Mouse (Mus musculus) CH12.LX (cell line): ENCODE results near the gene Btg1.

Experiments
- CHD2 ChIP-seq: IDR thresholded peaks from 2 replicates; pipeline ENCODE4 v1.6.1; 2011; ENCODE audit warnings: low read length, improper control_type of control experiment
- CTCF ChIP-seq, 2 experiments: IDR thresholded peaks in 1 of 2; conservative IDR thresholded peaks in 1 of 2; 2 replicates each; pipeline ENCODE4 v1.5.1; 2011 to 2012; ENCODE audit warnings: low read depth in 2 of 2, low read length in 2 of 2, improper control_type of control experiment in 1 of 2, inconsistent platforms in 1 of 2, mild to moderate bottlenecking in 1 of 2, moderate library complexity in 1 of 2
- JUND ChIP-seq: conservative IDR thresholded peaks from 2 replicates; pipeline ENCODE4 v1.6.1; 2011; ENCODE audit warnings: low read depth, low read length, improper control_type of control experiment
- KAT2A ChIP-seq: IDR thresholded peaks from 2 replicates; pipeline ENCODE4 v1.6.1; 2012; ENCODE audit warnings: low read length, improper control_type of control experiment, inconsistent platforms; ENCODE audit not compliant: insufficient replicate concordance
- NELFE ChIP-seq: IDR thresholded peaks from 2 replicates; pipeline ENCODE4 v1.6.1; 2011; ENCODE audit warnings: low read depth, low read length, improper control_type of control experiment
- POLR2A ChIP-seq: IDR thresholded peaks from 2 replicates; pipeline ENCODE4 v1.6.1; 2011; ENCODE audit warnings: low read depth, mild to moderate bottlenecking, improper control_type of control experiment, low read length
- POLR2AphosphoS2 ChIP-seq: IDR thresholded peaks from 2 replicates; pipeline ENCODE4 v1.6.1; 2011; ENCODE audit warnings: low read depth, low read length, improper control_type of control experiment
- SMC3 ChIP-seq: IDR thresholded peaks from 2 replicates; pipeline ENCODE4 v1.6.1; 2011; ENCODE audit warnings: low read depth, low read length, improper control_type of control experiment
- UBTF ChIP-seq: IDR thresholded peaks from 2 replicates; pipeline ENCODE4 v1.6.1; 2012; ENCODE audit warnings: low read depth, mild to moderate bottlenecking, inconsistent platforms, low read length, improper control_type of control experiment, moderate library complexity
- USF1 ChIP-seq: IDR thresholded peaks from 2 replicates; pipeline ENCODE4 v1.6.1; 2014; ENCODE audit warnings: low read depth, mild to moderate bottlenecking, inconsistent platforms, low read length, improper control_type of control experiment
- USF2 ChIP-seq: conservative IDR thresholded peaks from 2 replicates; pipeline ENCODE4 v1.6.1; 2011; ENCODE audit warnings: low read depth, low read length, improper control_type of control experiment

GRCm38 (mm10) chr10:96595435-96596132 lies 21.2 kb upstream of the Btg1 start:
- no peak for TF ChIP-seq NELFE
- TF ChIP-seq USF1: no peak
- no peak for TF ChIP-seq CTCF (conservative IDR thresholded peaks at IDR 0.05 in 1 of 2, IDR thresholded peaks at IDR 0.05 in 1 of 2; ENCODE audit: low read depth in 2 of 2, low read length in 2 of 2)
- no peak for TF ChIP-seq CHD2
- TF ChIP-seq JUND: no peak
- no peak for TF ChIP-seq POLR2A
- no peak for TF ChIP-seq KAT2A
- no peak for TF ChIP-seq POLR2AphosphoS2
- no peak for TF ChIP-seq USF2
- TF ChIP-seq UBTF: no peak
- TF ChIP-seq SMC3: no peak
